Mouse (Mus musculus) effector memory CD4-positive, alpha-beta T cell, adult 7 months (primary cell): Measurements from ENCODE around the gene Tcn2. TPM values are rescaled to one million over a fixed set of nuclear protein-coding genes. Genes with fewer than 3 reads are reported as not detected.

ENCODE experiments used
- polyA plus RNA-seq: library from polyadenylated mRNA; unstranded; fragments of 100-300 nt; shearing (Covaris generic); gene quantifications from one replicate; pipeline ENCODE4 v1.2.1, GENCODE M21; 2017

Gene Tcn2
- 17.8 TPM for polyA plus RNA-seq

GRCm38 (mm10) chr11:3931511-3932211 lies at the start of gene Tcn2:
TSS of gene Tcn2 (minus strand) at chr11:3932159.

GRCm38 (mm10) chr11:3976678-3977077 lies 44.7 kb upstream of the Tcn2 start, which contains the start of gene 4930556J24Rik:
TSS of gene 4930556J24Rik (minus strand) at chr11:3976778.

GRCm38 (mm10) chr11:3963610-3964415 lies 31.9 kb upstream of the Tcn2 start, which contains the start of gene Pes1:
TSS of gene Pes1 (plus strand) at chr11:3963975.

GRCm38 (mm10) chr11:3914109-3914840 lies 17.7 kb downstream of the Tcn2 start, which contains the start of gene Slc35e4:
TSS of gene Slc35e4 (minus strand) at chr11:3914664.

GRCm38 (mm10) chr11:3894406-3895281 lies 37.3 kb downstream of the Tcn2 start, which contains the start of the genes 4921536K21Rik and Dusp18:
TSS of gene 4921536K21Rik (minus strand) at chr11:3895098.
TSS of gene Dusp18 (plus strand) at chr11:3895240.

Other genes with a start within 250 kb of the Tcn2 start
- not detected for gene Osbp2, start 68.3 kb downstream of the Tcn2 start, polyA plus RNA-seq
- gene 4921536K21Rik, start 37.1 kb downstream of the Tcn2 start, polyA plus RNA-seq: not detected
- 1.1 TPM for gene Dusp18, start 36.9 kb downstream of the Tcn2 start, polyA plus RNA-seq
- gene Slc35e4, start 17.5 kb downstream of the Tcn2 start, polyA plus RNA-seq: 2.7 TPM
- 57.1 TPM for gene Pes1, start 31.8 kb upstream of the Tcn2 start, polyA plus RNA-seq
- 0.45 TPM for gene 4930556J24Rik, start 44.6 kb upstream of the Tcn2 start, polyA plus RNA-seq
- gene Gal3st1, start 51.5 kb upstream of the Tcn2 start, polyA plus RNA-seq: not detected
- 0.11 TPM for gene Sec14l4, start 99.3 kb upstream of the Tcn2 start, polyA plus RNA-seq
- 0.62 TPM for gene Sec14l3, start 132.7 kb upstream of the Tcn2 start, polyA plus RNA-seq
- gene Mtfp1, start 163.3 kb upstream of the Tcn2 start, polyA plus RNA-seq: 0.63 TPM
- 0.62 TPM for gene Sec14l2, start 191.3 kb upstream of the Tcn2 start, polyA plus RNA-seq
- 27.5 TPM for gene Rnf215, start 203.0 kb upstream of the Tcn2 start, polyA plus RNA-seq
- gene Ccdc157, start 228.1 kb upstream of the Tcn2 start, polyA plus RNA-seq: 7.3 TPM
- 38.1 TPM for gene Sf3a1, start 228.2 kb upstream of the Tcn2 start, polyA plus RNA-seq